Mouse (Mus musculus): ENCODE results near the gene Mybphl.

DNA sequence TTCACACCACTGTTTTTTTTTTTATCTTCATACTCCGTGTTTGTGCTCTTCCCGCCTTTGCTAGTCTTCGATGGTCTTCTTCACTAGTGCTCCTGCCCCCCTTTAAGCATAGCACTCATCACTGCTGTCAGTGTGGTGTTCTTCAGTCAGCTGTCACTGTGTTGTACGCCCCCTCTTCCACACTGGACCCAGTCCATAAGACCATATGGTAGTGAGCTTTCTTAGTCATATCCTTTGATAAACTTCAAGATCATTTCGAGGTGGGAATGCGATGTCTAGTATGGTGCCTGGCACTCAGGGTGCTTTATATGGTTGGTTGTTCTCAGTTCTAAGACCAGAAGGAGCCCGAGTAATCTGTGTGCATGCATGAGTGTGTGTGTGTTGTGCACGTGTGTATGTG lies 37.4 kb upstream of the Mybphl start:
- TF ChIP-seq CTCF (IDR thresholded peaks at IDR 0.05; ENCODE audit: low read depth, low read length) (no peak), POLR2AphosphoS5 (IDR thresholded peaks at IDR 0.05; ENCODE audit: insufficient replicate concordance, low read depth, low read length) (no peak), GATA1 (IDR thresholded peaks at IDR 0.05; ENCODE audit: borderline replicate concordance, low read length) (no peak), TAL1 (conservative IDR thresholded peaks at IDR 0.05; ENCODE audit: low read depth, low read length) (no peak), GATA2 (IDR thresholded peaks at IDR 0.05; ENCODE audit: borderline replicate concordance, low read depth, low read length) (no peak)

All from G1E (cell line).